Mouse (Mus musculus) heart, adult 2 months (tissue): ENCODE results near the gene Tiam2.

ENCODE experiments used
- CTCF ChIP-seq: fragments of 200-600 bp; IDR thresholded peaks from 2 replicates; pipeline ENCODE4 v1.8.1; 2022; ENCODE audit warnings: antibody characterized with exemption, mild to moderate bottlenecking, moderate library complexity
- EP300 ChIP-seq: fragments of 200-500 bp; IDR thresholded peaks from 2 replicates; pipeline ENCODE4 v1.6.1; 2011; ENCODE audit warnings: low read depth, low read length, control low read depth; ENCODE audit not compliant: insufficient read depth

DNA sequence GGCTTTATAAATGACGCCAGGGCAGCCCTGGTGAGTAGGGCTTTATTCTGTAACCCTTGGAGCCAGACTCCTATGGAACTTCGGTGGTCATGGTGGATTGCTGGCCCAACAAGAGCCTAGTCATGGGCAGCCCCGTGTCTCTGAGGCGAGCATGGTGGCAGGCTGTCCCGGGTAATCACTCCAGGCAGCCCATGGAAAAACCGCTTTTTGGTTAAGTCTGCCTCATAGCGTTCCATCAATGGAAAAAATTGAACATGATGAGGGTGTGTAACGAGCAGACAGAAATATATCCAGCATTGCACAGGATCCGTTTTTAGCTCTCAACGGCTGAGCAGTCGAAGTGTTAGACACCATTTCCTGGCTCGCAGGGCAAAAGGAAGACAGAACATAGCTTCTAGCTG, 70.5 kb downstream of the Tiam2 start:
- TF ChIP-seq EP300, result no peak
- no peak for TF ChIP-seq CTCF
